Mouse (Mus musculus): ENCODE measurements around the gene Rusc2.

The Rusc2 gene

DNA sequence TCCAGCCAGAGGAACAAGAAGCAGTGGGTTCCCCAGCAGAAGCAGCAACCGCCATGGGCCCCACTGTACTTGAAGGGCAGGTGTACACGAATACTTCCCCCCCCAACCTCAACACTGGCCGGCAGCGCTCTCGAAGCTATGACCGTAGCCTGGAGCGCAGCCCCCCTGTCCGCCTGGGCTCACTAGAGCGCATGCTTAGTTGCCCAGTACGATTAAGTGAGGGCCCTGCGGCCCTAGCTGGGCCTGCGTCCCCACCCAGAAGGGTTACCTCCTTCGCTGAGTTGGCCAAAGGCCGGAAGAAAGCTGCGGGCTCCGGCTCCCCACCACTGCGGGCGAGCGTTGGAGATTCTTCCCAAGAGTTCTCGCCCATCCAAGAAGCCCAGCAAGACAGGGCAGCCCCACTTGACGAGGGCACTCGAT is 34.3 kb downstream of the Rusc2 start:
- no peak for DNase-seq (ENCODE audit: low spot score)

- DNase-seq (ENCODE audit: low spot score): no peak
Observed at GRCm38 (mm10) chr4:43417269-43418062, 35.7 kb downstream of the Rusc2 start.

GRCm38 (mm10) chr4:43418450-43418849 is 36.7 kb downstream of the Rusc2 start:
- no peak for DNase-seq (ENCODE audit: low spot score)

- DNase-seq (ENCODE audit: low spot score): no peak
Observed at GRCm38 (mm10) chr4:43418973-43419656, 37.3 kb downstream of the Rusc2 start.

GRCm38 (mm10) chr4:43419801-43420281 is 38.1 kb downstream of the Rusc2 start:
- no peak for DNase-seq (ENCODE audit: low spot score)

- peak; percentile 60 for DNase-seq (ENCODE audit: low spot score)
Observed at GRCm38 (mm10) chr4:43420305-43420704, 38.5 kb downstream of the Rusc2 start.

- DNase-seq (ENCODE audit: low spot score): no peak
Observed at GRCm38 (mm10) chr4:43421632-43422240, 40.0 kb downstream of the Rusc2 start.

DNA sequence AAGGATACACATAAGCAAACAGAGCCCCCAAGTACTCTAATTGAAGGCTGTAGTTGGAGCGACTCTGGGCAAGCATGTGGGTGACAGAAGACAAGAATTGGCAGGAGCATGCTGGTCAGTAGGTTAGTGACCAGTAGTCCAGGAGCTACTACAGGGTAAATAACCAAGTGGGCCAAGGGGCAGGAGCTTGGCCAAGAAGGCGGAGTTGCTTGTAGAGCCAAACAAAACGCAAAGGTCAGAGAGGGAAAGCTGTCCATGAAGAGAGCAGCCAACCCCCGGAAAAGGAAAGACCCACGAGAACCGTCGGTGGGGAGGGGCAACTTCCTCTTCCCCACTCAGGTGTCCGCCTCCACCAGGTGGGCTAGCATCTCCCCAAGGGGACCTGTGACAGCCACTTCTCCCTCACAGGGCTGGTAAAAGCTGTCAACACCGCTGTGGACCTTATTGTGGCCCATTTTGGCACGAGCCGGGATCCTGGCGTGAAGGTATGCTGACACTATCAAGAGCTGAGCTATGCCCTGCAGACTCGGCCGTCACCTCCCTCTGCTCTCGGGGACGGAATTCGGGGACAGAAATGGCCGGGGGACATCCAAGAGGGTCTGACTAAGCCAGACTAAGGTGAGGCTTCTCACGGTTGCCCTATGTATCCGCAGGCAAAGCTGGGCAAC is 41.6 kb downstream of the Rusc2 start:
- DNase-seq (ENCODE audit: low spot score): no peak

- no peak for DNase-seq (ENCODE audit: low spot score)
Observed at GRCm38 (mm10) chr4:43424072-43424471, 42.3 kb downstream of the Rusc2 start.

GRCm38 (mm10) chr4:43425197-43425596 is 43.4 kb downstream of the Rusc2 start:
- DNase-seq (ENCODE audit: low spot score): no peak

GRCm38 (mm10) chr4:43425648-43426380 is 44.0 kb downstream of the Rusc2 start:
- DNase-seq (ENCODE audit: low spot score): no peak

GRCm38 (mm10) chr4:43426487-43426886 is 44.7 kb downstream of the Rusc2 start:
- DNase-seq (ENCODE audit: low spot score): no peak

GRCm38 (mm10) chr4:43427501-43428179 is 45.9 kb downstream of the Rusc2 start:
- no peak for DNase-seq (ENCODE audit: low spot score)

GRCm38 (mm10) chr4:43428180-43428861 is 46.5 kb downstream of the Rusc2 start:
- DNase-seq (ENCODE audit: low spot score): no peak

GRCm38 (mm10) chr4:43428946-43429345 is 47.2 kb downstream of the Rusc2 start, which contains the start of gene Fam166b:
Gene Fam166b, minus strand, starts transcription at chr4:43429134.
- no peak for DNase-seq (ENCODE audit: low spot score)

DNA sequence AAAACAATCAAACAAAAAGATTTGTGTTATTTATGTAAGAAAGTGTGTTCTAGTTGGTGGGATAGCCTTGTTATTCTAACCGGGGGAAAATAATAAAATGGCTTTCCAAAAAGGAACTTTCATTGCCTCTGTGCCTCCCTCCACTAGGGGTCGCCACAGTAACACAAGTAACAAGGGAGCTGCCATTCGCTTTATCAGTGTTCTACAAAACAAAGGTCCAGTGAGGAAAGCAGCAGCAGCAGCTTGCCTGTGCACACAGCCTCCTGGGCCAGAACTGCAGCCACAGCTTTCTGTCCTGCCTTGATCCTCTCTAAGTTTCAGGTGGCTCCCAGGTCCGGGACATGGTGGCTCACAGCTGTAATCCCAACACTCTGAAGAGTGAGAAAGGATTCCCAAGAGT is 49.9 kb downstream of the Rusc2 start:
- peak; percentile 76 for DNase-seq (ENCODE audit: low spot score)

DNA sequence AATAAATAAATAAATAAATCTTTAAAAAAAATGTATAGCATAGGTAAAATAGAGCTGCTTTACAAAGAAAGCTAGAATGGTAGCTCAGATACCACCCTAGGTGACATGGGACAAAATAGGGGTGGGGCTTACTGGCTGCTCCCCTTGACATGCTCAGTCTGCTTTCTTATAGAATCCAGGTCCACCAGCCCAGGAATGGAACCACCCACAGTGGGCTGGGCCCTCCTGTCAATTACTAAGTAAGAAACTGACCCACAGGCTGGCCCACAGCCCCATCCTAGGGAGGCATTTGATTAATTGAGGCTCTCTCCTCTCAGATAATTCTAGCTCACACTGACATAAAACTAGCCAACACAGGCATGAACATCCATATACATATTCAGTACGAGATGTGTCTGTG is 51.1 kb downstream of the Rusc2 start:
- no peak for DNase-seq (ENCODE audit: low spot score)

DNA sequence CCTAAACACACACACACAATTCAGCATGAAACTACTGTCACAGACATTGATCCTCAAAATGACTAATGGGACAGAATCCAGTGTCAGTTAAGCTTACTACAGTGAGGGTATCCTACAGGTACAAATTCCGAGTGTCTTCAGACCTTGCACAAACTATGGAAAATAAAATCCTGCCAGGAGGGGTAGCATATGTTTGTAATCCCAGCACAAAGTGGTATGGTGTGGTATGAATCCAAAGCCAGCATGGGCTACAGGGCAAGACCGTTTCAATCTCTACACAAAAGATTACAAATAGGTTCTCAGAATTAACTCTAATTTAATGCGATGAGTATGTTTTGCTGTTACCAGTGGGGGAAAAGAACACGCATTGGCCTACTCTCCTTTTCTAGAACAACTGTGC is 59.9 kb downstream of the Rusc2 start, which contains the start of gene Tesk1:
Gene Tesk1 (plus strand): TSS at position 301 of the 400 bp plus-strand sequence.
- no peak for DNase-seq (ENCODE audit: low spot score)

DNA sequence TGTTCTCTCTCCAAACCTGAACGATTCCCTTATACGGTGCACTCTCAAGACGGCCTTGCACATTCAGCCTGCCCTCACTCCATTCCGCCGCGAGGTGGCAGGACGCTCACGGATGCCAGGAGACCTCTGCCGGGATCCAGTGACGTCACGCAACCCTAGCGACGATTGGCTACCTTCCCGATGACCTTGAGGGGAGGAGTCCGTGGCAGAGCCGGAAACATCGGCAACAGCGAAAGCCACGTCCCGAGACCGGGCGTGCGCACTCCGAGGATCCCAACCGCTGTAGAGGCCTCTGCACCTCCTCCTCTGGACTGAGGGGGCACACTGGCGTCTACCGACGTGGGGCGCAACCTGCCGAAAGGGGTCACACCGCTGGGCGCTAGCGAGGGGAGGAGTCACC is 60.3 kb downstream of the Rusc2 start:
- peak; percentile 98 for DNase-seq (ENCODE audit: low spot score)
